Mouse (Mus musculus) CH12.LX (cell line): Measurements from ENCODE around the gene Pofut2.

Experiments used
- CHD1 ChIP-seq: IDR thresholded peaks from 2 replicates; pipeline ENCODE4 v1.6.1; 2012; ENCODE audit warnings: low read depth, low read length, improper control_type of control experiment, inconsistent platforms
- CTCF ChIP-seq, 2 experiments: IDR thresholded peaks in 1 of 2; conservative IDR thresholded peaks in 1 of 2; 2 replicates each; pipeline ENCODE4 v1.5.1; 2011 to 2012; ENCODE audit warnings: low read depth in 2 of 2, low read length in 2 of 2, improper control_type of control experiment in 1 of 2, inconsistent platforms in 1 of 2, mild to moderate bottlenecking in 1 of 2, moderate library complexity in 1 of 2
- EP300 ChIP-seq: IDR thresholded peaks from 2 replicates; pipeline ENCODE4 v1.6.1; 2011; ENCODE audit warnings: low read length, improper control_type of control experiment
- ETS1 ChIP-seq: conservative IDR thresholded peaks from 2 replicates; pipeline ENCODE4 v1.6.1; 2012; ENCODE audit warnings: low read depth, mild to moderate bottlenecking, inconsistent platforms, low read length, improper control_type of control experiment, moderate library complexity
- JUND ChIP-seq: conservative IDR thresholded peaks from 2 replicates; pipeline ENCODE4 v1.6.1; 2011; ENCODE audit warnings: low read depth, low read length, improper control_type of control experiment
- MAX ChIP-seq: IDR thresholded peaks from 2 replicates; pipeline ENCODE4 v1.6.1; 2011; ENCODE audit warnings: low read length, improper control_type of control experiment
- NRF1 ChIP-seq: IDR thresholded peaks from 2 replicates; pipeline ENCODE4 v1.6.1; 2014; ENCODE audit warnings: low read depth, mild to moderate bottlenecking, inconsistent platforms, low read length, improper control_type of control experiment, moderate library complexity
- POLR2A ChIP-seq: IDR thresholded peaks from 2 replicates; pipeline ENCODE4 v1.6.1; 2011; ENCODE audit warnings: low read depth, mild to moderate bottlenecking, improper control_type of control experiment, low read length
- USF1 ChIP-seq: IDR thresholded peaks from 2 replicates; pipeline ENCODE4 v1.6.1; 2014; ENCODE audit warnings: low read depth, mild to moderate bottlenecking, inconsistent platforms, low read length, improper control_type of control experiment

DNA sequence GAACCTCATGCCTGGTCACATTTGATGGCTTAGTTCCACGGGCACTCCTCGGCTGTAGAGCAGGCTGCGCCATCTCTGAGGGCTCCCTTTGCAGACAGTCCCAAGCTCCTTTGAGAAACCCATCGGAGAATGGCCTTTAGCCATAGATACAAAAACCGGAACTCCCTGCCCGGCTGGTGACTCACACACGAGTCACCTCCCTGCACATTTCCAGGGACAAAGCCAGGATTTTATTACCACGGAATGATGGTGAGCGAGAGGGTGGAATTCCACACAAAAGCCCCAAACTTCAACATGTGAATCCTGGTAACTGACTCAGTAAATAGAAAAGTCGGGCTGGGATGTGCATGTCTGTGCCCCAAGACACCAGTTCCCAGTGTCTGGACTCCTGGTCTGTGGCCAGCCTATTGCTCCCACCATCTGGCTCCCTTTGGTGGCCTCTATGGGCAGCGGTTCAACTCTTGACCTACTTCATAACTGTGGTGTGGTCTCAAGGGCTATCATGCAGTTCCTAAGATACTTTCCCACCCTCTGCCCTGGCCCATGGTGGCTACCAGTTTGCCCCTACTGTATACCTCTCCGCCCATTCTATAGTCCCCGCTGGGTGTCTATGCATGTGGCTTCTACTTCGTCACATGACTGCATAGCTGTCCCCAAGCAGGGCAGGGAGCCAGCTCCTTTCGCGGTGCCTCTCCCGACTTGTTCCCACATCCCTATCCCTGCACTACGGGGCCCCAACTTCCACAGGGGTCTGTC is 7.1 kb upstream of the Pofut2 start:
- TF ChIP-seq POLR2A (no peak), CTCF (conservative IDR thresholded peaks at IDR 0.05 in 1 of 2, IDR thresholded peaks at IDR 0.05 in 1 of 2; ENCODE audit: low read depth in 2 of 2, low read length in 2 of 2) (no peak), JUND (no peak), EP300 (no peak), CHD1 (no peak), MAX (no peak), ETS1 (no peak), NRF1 (no peak), USF1 (no peak)
